Mouse (Mus musculus): ENCODE data around the gene Tmem256. TPM values are rescaled to one million over a fixed set of nuclear protein-coding genes. Genes with fewer than 3 reads are reported as not detected.

The Tmem256 gene
- polyA plus RNA-seq, 1 experiment: 97.1 TPM

DNA sequence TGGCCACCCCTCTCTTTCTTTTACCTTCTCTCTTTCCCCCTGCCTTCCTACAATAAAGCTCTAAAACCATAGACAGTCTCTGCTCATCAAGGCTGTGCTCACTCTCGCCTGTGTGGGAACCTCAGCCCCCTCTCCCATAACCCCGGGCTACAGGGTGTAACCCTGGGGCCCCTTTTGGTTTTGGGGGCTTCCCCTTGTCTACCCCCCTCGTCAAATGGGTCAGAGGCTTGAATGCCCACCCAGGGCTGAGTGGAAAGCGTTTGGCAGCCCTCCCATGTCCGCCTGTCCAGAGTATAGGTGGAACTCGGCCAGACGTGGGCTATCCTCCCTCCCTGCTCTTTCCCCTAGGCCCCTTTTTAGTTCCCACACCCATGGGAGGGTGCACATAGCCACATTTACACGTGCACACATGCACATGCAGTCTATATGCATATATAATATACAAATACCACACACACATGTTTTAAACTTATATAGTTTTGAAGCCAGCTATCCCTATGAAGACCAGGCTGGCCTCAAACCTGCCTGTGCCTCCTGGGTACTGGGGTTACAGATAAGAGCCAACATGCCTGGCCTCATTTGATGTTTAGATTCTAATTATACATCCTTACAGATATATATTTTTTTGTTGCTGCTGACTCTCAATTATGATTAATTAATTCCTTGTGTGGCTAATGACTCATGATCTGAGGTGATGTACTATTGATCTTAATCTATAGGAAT lies 26.0 kb downstream of the Tmem256 start:
- Histone ChIP-seq H3K4me1 (ENCODE audit: control insufficient read depth, insufficient read depth, low read length) (no peaks in the 10 kb centered on the region), H3K36me3 (ENCODE audit: control insufficient read depth, insufficient read depth, low read length, poor library complexity, severe bottlenecking) (no peaks in the 10 kb centered on the region), H3K9me3 (replicated peaks; ENCODE audit: control insufficient read depth, insufficient read depth, low read length, poor library complexity, severe bottlenecking) (no peaks in the 10 kb centered on the region), H3K9ac (ENCODE audit: low read depth, poor library complexity, severe bottlenecking) (no peak overlapping the region), H3K27me3 (ENCODE audit: control insufficient read depth, insufficient read depth, low read length, poor library complexity, severe bottlenecking) (no peaks in the 10 kb centered on the region), H3K4me3 (ENCODE audit: low read depth, low read length) (no peak overlapping the region), H3K27ac (ENCODE audit: insufficient read depth, low read length) (no peak overlapping the region)
- no peak for TF ChIP-seq EP300 (IDR thresholded peaks at IDR 0.05; ENCODE audit: insufficient read depth, low read depth, low read length)
- TF ChIP-seq CTCF (IDR thresholded peaks at IDR 0.05; ENCODE audit: low read depth, low read length): no peak
- TF ChIP-seq POLR2A (IDR thresholded peaks at IDR 0.05; ENCODE audit: insufficient read depth, low read length): no peak

DNA sequence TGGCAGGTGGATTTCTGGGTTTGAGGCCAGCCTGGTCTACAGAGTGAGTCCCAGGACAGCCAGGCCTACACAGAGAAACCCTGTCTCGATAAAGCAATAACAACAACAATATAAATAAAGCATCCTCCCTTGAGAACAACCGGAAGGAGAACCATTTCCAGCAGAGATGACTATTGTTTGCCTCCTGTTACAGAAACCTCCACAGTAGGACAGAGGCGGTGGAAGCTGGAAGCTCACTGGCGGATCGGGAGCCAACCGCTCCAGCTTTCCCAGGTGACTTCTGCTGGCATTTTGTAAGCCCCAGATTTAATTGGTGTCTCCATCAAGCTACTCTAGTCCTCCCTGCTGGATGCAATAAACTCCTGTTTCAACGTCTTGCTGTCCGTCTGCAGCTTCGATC lies 27.2 kb downstream of the Tmem256 start:
- Histone ChIP-seq H3K9ac (ENCODE audit: low read depth, poor library complexity, severe bottlenecking) (no peak overlapping the region), H3K4me1 (ENCODE audit: control insufficient read depth, insufficient read depth, low read length) (no peaks in the 10 kb centered on the region), H3K27me3 (ENCODE audit: control insufficient read depth, insufficient read depth, low read length, poor library complexity, severe bottlenecking) (no peaks in the 10 kb centered on the region), H3K27ac (ENCODE audit: insufficient read depth, low read length) (no peak overlapping the region), H3K4me3 (ENCODE audit: low read depth, low read length) (no peak overlapping the region), H3K36me3 (ENCODE audit: control insufficient read depth, insufficient read depth, low read length, poor library complexity, severe bottlenecking) (no peaks in the 10 kb centered on the region), H3K9me3 (replicated peaks; ENCODE audit: control insufficient read depth, insufficient read depth, low read length, poor library complexity, severe bottlenecking) (no peaks in the 10 kb centered on the region)
- TF ChIP-seq EP300 (IDR thresholded peaks at IDR 0.05; ENCODE audit: insufficient read depth, low read depth, low read length): no peak
- TF ChIP-seq POLR2A (IDR thresholded peaks at IDR 0.05; ENCODE audit: insufficient read depth, low read length): no peak
- TF ChIP-seq CTCF (IDR thresholded peaks at IDR 0.05; ENCODE audit: low read depth, low read length): no peak

- no peak overlapping the region for H3K27ac ChIP-seq (ENCODE audit: insufficient read depth, low read length)
Measured at GRCm38 (mm10) chr11:69867335-69867734, 29.0 kb downstream of the Tmem256 start.

GRCm38 (mm10) chr11:69870289-69871069 lies 32.2 kb downstream of the Tmem256 start:
- no peak for TF ChIP-seq POLR2A (IDR thresholded peaks at IDR 0.05; ENCODE audit: insufficient read depth, low read length)
- no peak for TF ChIP-seq EP300 (IDR thresholded peaks at IDR 0.05; ENCODE audit: insufficient read depth, low read depth, low read length)
- no peak for TF ChIP-seq CTCF (IDR thresholded peaks at IDR 0.05; ENCODE audit: low read depth, low read length)
- H3K27ac ChIP-seq (ENCODE audit: insufficient read depth, low read length): no peak overlapping the region
- H3K9ac ChIP-seq (ENCODE audit: low read depth, poor library complexity, severe bottlenecking): no peak overlapping the region
- H3K4me3 ChIP-seq (ENCODE audit: low read depth, low read length): no peak overlapping the region
- H3K36me3 ChIP-seq (ENCODE audit: control insufficient read depth, insufficient read depth, low read length, poor library complexity, severe bottlenecking): no peaks in the 10 kb centered on the region
- H3K27me3 ChIP-seq (ENCODE audit: control insufficient read depth, insufficient read depth, low read length, poor library complexity, severe bottlenecking): no peaks in the 10 kb centered on the region
- H3K9me3 ChIP-seq (replicated peaks; ENCODE audit: control insufficient read depth, insufficient read depth, low read length, poor library complexity, severe bottlenecking): no peaks in the 10 kb centered on the region
- no peaks in the 10 kb centered on the region for H3K4me1 ChIP-seq (ENCODE audit: control insufficient read depth, insufficient read depth, low read length)

More at GRCm38 (mm10) chr11:69867335-69867734, 29.0 kb downstream of the Tmem256 start:
- no peaks in the 10 kb centered on the region for H3K9me3 ChIP-seq (replicated peaks; ENCODE audit: control insufficient read depth, insufficient read depth, low read length, poor library complexity, severe bottlenecking)
- H3K9ac ChIP-seq (ENCODE audit: low read depth, poor library complexity, severe bottlenecking): no peak overlapping the region
- no peaks in the 10 kb centered on the region for H3K27me3 ChIP-seq (ENCODE audit: control insufficient read depth, insufficient read depth, low read length, poor library complexity, severe bottlenecking)
- H3K36me3 ChIP-seq (ENCODE audit: control insufficient read depth, insufficient read depth, low read length, poor library complexity, severe bottlenecking): no peaks in the 10 kb centered on the region
- no peaks in the 10 kb centered on the region for H3K4me1 ChIP-seq (ENCODE audit: control insufficient read depth, insufficient read depth, low read length)
- no peak for TF ChIP-seq CTCF (IDR thresholded peaks at IDR 0.05; ENCODE audit: low read depth, low read length)
- TF ChIP-seq EP300 (IDR thresholded peaks at IDR 0.05; ENCODE audit: insufficient read depth, low read depth, low read length): no peak
- no peak for TF ChIP-seq POLR2A (IDR thresholded peaks at IDR 0.05; ENCODE audit: insufficient read depth, low read length)
- H3K4me3 ChIP-seq (ENCODE audit: low read depth, low read length): no peak overlapping the region

GRCm38 (mm10) chr11:69871822-69872221 lies 33.5 kb downstream of the Tmem256 start:
- H3K4me3 ChIP-seq (ENCODE audit: low read depth, low read length): no peak overlapping the region
- no peak overlapping the region for H3K27ac ChIP-seq (ENCODE audit: insufficient read depth, low read length)
- TF ChIP-seq EP300 (IDR thresholded peaks at IDR 0.05; ENCODE audit: insufficient read depth, low read depth, low read length): no peak
- TF ChIP-seq CTCF (IDR thresholded peaks at IDR 0.05; ENCODE audit: low read depth, low read length): no peak
- TF ChIP-seq POLR2A (IDR thresholded peaks at IDR 0.05; ENCODE audit: insufficient read depth, low read length): no peak
- no peak overlapping the region for H3K9ac ChIP-seq (ENCODE audit: low read depth, poor library complexity, severe bottlenecking)
- H3K36me3 ChIP-seq (ENCODE audit: control insufficient read depth, insufficient read depth, low read length, poor library complexity, severe bottlenecking): no peaks in the 10 kb centered on the region
- no peaks in the 10 kb centered on the region for H3K9me3 ChIP-seq (replicated peaks; ENCODE audit: control insufficient read depth, insufficient read depth, low read length, poor library complexity, severe bottlenecking)
- no peaks in the 10 kb centered on the region for H3K27me3 ChIP-seq (ENCODE audit: control insufficient read depth, insufficient read depth, low read length, poor library complexity, severe bottlenecking)
- no peaks in the 10 kb centered on the region for H3K4me1 ChIP-seq (ENCODE audit: control insufficient read depth, insufficient read depth, low read length)

DNA sequence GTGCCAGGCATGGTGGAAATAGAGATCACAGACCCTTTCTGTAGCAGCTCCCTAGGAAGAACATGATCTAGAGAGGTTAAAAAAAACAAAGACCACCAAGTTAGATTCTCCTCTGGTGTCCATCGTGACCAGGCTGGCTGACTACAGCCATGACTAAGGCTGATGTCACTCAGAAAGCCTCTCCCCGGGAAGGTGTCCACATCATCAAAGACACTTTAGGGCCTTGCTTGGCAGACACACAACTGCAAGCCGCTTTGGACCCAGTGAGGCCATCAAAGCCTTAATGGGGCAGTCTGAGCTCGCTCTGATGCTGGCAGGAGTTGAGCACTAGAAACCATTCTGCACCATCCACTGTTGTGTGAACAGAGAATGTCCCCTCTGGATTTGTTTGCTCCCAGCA lies 34.1 kb downstream of the Tmem256 start:
- H3K36me3 ChIP-seq (ENCODE audit: control insufficient read depth, insufficient read depth, low read length, poor library complexity, severe bottlenecking): no peaks in the 10 kb centered on the region
- no peak overlapping the region for H3K27ac ChIP-seq (ENCODE audit: insufficient read depth, low read length)
- no peaks in the 10 kb centered on the region for H3K27me3 ChIP-seq (ENCODE audit: control insufficient read depth, insufficient read depth, low read length, poor library complexity, severe bottlenecking)
- H3K4me1 ChIP-seq (ENCODE audit: control insufficient read depth, insufficient read depth, low read length): no peaks in the 10 kb centered on the region
- H3K4me3 ChIP-seq (ENCODE audit: low read depth, low read length): no peak overlapping the region
- H3K9me3 ChIP-seq (replicated peaks; ENCODE audit: control insufficient read depth, insufficient read depth, low read length, poor library complexity, severe bottlenecking): no peaks in the 10 kb centered on the region
- H3K9ac ChIP-seq (ENCODE audit: low read depth, poor library complexity, severe bottlenecking): no peak overlapping the region
- TF ChIP-seq POLR2A (IDR thresholded peaks at IDR 0.05; ENCODE audit: insufficient read depth, low read length) (no peak), EP300 (IDR thresholded peaks at IDR 0.05; ENCODE audit: insufficient read depth, low read depth, low read length) (no peak), CTCF (IDR thresholded peaks at IDR 0.05; ENCODE audit: low read depth, low read length) (no peak)
